Mouse (Mus musculus) bone marrow, adult 2 months (tissue): Measurements from ENCODE around the gene Synpo2. TPM values are rescaled to one million over a fixed set of nuclear protein-coding genes. Genes with fewer than 3 reads are reported as not detected.

Experiments used
- H3K27ac ChIP-seq: fragments of 200-500 bp; 2 replicates; pipeline ENCODE4 v1.5.1; 2012; ENCODE audit warnings: low read depth, mild to moderate bottlenecking, control low read depth, inconsistent platforms, low read length; ENCODE audit not compliant: control insufficient read depth, poor library complexity, insufficient read depth
- H3K4me1 ChIP-seq: fragments of 200-500 bp; 2 replicates; pipeline ENCODE4 v1.6.1; 2011; ENCODE audit warnings: low read length; ENCODE audit not compliant: control insufficient read depth, insufficient read depth
- H3K4me3 ChIP-seq: fragments of 200-500 bp; replicated peaks from 2 replicates; pipeline ENCODE3; 2011; ENCODE audit warnings: mild to moderate bottlenecking, low read depth, low read length, control low read depth; ENCODE audit not compliant: control insufficient read depth
- CTCF ChIP-seq: fragments of 200-500 bp; IDR thresholded peaks from 2 replicates; pipeline ENCODE4 v1.5.1; 2011; ENCODE audit warnings: low read length, control low read depth; ENCODE audit not compliant: control insufficient read depth, insufficient read depth
- POLR2A ChIP-seq: fragments of 200-500 bp; IDR thresholded peaks from 2 replicates; pipeline ENCODE4 v1.6.1; 2011; ENCODE audit warnings: low read depth, mild to moderate bottlenecking, control low read depth, low read length, borderline replicate concordance; ENCODE audit not compliant: control insufficient read depth
- WGBS: fragments of 180-500 bp; shearing (Covaris S2); methylation state at CpG from one replicate; pipeline ENCODE4 v1.1.7; 2018; 5-methylcytosine and 5-hydroxymethylcytosine counted together
- polyA plus RNA-seq: library from polyadenylated mRNA; stranded (reverse); fragments of >200 nt; gene quantifications from 2 replicates; pipeline ENCODE4 v1.2.4, GENCODE M21; 2011; ENCODE audit warnings: low replicate concordance; ENCODE audit not compliant: missing spikeins, insufficient read depth, insufficient read length

Gene Synpo2
- polyA plus RNA-seq, 1 experiment, result 0.80 TPM

DNA sequence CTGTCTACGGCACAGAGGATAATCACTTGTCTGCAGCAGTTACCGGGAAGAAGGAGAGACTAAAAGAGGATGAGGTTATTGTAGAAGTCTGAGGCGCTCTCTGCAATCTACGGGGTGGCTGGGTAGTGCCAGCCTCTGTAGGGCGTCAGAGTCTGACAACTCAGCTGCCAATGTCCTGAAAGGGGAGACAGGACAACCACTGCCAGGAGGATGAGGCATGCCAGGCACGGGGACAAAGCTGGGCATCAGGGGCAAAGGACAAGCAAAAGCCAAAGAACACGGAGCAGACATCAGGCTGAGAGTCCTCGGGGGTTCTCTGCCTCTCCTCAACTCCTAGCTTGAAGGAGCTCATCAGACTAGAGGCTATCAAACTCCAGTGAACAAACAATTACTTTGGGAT is 82.6 kb downstream of the Synpo2 start:
- H3K4me1 ChIP-seq, result no peaks in the 10 kb centered on the region
- H3K27ac ChIP-seq, result no peak overlapping the region
- no peak for TF ChIP-seq CTCF
- TF ChIP-seq POLR2A, result no peak
- WGBS, result 84% methylated on average over 8 of the region's 8 CpGs
- H3K4me3 ChIP-seq, result no peak overlapping the region

DNA sequence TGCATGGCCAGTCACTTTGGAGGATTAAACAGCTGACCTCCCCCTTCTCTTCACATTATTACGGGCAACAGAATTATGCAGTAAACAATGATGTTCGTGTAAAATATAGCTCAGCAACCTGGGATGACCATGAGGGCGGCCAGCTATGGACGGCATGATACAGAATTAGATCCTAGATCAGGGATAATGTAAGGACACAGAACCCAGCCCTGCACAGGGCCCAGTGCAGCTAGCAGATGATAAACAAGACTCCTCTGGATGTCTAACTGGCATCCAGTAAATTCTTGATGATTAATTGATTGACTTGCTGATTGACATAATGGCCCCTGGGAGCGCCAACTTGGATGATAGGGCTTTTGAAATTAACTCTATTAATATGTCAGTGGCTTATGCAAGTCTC is 83.0 kb downstream of the Synpo2 start:
- Histone ChIP-seq H3K4me1 (no peaks in the 10 kb centered on the region), H3K27ac (no peak overlapping the region), H3K4me3 (no peak overlapping the region)
- TF ChIP-seq CTCF (no peak), POLR2A (no peak)
- WGBS, result 89% methylated on average over 5 of the region's 5 CpGs

DNA sequence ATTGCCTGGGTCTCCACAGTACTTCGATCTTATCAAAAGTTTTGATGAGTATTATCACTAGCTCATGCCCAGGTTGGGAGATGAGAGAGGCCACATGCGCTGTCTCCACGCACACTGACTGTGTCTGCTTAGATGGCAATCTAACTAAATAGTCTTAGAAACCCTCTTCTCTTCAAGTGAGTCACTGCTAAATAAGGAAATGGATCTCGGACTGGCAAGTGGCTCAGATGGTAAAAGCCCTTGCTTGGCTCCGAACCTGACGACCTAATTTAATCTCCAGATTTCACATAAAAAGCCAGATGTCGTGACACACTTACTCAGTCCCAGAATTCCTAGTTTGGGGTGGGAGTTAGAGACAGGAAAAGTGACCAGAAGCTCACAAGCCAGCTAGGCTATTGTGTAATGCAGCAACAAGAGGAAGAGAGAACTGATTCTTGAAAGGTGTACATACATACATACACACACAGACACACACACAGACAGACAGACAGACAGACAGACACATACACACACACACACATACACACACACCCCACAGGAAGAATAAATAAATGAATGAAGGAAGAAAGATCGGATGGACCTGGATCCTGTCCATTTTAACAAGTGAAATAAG is 85.3 kb downstream of the Synpo2 start:
- no peak overlapping the region for H3K4me3 ChIP-seq
- TF ChIP-seq CTCF (no peak), POLR2A (no peak)
- no peaks in the 10 kb centered on the region for H3K4me1 ChIP-seq
- 41% methylated on average over 8 of the region's 8 CpGs for WGBS
- H3K27ac ChIP-seq, result no peak overlapping the region

DNA sequence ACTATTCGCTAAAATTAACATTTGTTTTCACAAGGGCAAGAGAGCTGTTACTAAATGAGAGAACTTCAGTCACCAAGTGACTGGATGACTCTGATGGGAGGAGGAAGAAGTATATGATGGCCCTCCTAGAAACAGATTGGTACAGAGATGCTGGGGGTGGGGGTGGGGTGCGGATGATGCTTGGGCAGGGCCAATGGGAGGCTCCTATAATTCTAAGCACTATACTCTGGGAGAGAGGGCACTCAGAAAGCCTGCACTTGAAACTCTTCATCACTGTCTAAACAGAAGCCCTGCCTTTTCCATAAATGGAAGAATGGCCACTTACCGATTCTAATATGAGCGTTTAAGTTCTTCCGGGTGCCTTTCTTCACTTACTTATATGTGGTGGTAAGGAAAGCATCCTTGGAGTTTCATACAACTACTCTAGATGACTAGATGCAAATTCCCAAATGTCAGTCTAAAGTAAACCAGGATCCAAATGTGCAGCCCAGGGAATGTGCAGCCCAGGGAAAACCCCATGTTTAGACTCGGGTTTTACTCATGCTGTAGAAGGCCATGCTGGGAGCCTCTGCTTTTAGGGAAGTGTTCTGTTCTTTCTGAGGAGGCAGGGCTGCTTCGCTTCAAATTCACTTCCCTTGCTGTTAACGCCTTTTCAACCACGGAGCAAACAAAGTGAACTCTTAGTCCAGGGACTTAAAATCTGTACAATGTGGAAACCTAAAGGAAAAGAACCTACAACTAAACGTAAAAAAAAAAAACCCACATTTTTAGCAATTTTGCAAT is 86.4 kb downstream of the Synpo2 start:
- Histone ChIP-seq H3K4me1 (no peaks in the 10 kb centered on the region), H3K4me3 (no peak overlapping the region), H3K27ac (no peak overlapping the region)
- TF ChIP-seq POLR2A (no peak), CTCF (no peak)
- 48% methylated on average over 10 of the region's 10 CpGs for WGBS

DNA sequence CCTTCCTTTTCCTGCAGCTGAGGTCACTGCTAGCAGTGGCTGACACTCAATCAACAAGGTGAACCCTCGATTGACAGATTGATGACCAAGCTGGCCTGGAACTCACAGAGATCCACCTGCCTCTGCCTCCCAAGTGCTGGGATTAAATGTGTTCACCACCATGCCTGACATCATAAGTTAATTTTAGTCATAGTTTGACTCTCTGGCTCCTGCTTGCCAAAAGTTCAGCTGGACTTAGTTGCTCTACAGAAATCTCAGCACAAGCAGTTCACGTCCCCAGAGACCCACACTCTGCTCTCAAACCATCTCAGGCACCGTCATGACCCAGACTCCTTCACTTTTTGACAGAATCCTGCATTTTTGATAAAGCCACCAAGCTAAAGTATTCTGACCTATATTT is 87.3 kb downstream of the Synpo2 start:
- TF ChIP-seq POLR2A (no peak), CTCF (no peak)
- Histone ChIP-seq H3K27ac (no peak overlapping the region), H3K4me1 (no peaks in the 10 kb centered on the region), H3K4me3 (no peak overlapping the region)
- 79% methylated on average over 3 of the region's 3 CpGs for WGBS

DNA sequence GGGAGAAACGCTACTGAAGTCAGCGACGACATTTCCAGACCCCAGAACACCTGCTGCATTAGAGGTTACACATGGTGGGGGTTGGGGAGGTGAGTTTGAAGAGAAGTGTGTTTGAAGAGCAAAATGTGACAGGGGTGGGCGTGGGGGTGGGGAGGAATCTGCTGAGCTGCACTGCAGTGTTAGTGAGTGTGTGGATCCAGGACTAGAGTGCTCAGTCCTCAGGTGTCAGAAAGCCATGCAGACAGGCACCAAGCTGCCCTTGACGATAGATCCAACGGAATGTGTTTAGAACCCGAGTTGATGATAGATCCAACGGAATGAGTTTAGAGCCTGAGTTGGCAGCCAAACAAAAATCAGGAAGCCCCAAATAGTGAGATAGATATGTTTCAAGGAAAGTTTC is 89.4 kb downstream of the Synpo2 start:
- no peak overlapping the region for H3K27ac ChIP-seq
- no peak for TF ChIP-seq CTCF
- no peak for TF ChIP-seq POLR2A
- WGBS, result 84% methylated on average over 8 of the region's 8 CpGs
- no peak overlapping the region for H3K4me3 ChIP-seq
- H3K4me1 ChIP-seq, result no peaks in the 10 kb centered on the region

DNA sequence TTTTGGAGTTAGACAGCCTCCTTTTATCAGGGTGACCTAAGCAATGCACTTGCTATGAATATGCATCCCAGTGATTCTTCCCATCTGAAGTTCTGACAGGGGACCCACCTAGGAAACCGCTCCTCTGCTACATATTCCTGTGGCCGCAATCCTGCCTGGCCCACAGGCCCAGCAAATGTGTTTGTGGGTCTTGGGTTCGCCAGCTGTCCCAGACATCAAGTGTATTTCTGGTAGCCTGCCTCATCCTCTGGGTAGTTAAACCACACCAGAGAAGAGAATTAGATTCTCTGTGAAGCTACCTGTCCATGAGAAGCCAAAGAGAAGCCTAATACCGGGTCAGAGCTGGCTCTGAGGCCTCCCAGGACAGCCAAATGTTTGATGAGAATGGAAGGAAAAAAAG is 90.0 kb downstream of the Synpo2 start:
- 78% methylated on average over 4 of the region's 4 CpGs for WGBS
- TF ChIP-seq CTCF, result no peak
- TF ChIP-seq POLR2A, result no peak
- H3K4me3 ChIP-seq, result no peak overlapping the region
- no peak overlapping the region for H3K27ac ChIP-seq
- no peaks in the 10 kb centered on the region for H3K4me1 ChIP-seq

DNA sequence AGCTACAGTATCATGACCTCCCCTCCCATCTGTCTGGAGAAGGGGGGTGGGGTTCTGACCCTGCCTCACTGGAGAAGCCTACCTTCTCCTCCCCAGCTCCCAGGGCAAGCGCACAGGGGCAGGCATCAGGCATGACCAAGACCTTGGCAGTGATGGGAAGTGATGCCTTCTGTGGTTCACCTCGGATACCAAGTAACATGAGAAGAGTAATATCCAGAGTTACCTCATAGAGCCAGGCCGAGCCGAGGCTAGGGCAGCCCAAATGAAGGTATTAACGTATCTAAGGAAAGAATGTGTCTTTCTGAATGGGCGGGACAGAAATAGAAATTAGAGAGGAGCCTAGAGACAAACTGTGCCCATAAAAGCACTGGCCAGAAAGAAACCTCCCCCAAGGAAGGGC is 92.5 kb downstream of the Synpo2 start:
- 61% methylated on average over 6 of the region's 6 CpGs for WGBS
- TF ChIP-seq POLR2A (no peak), CTCF (no peak)
- Histone ChIP-seq H3K4me3 (no peak overlapping the region), H3K4me1 (no peaks in the 10 kb centered on the region), H3K27ac (no peak overlapping the region)
